Mouse (Mus musculus) common myeloid progenitor, adult 5-6 weeks (primary cell): ENCODE data around the gene Btbd9. TPM values are rescaled to one million over a fixed set of nuclear protein-coding genes. Genes with fewer than 3 reads are reported as not detected.
A peak's percentile ranks its signal among the peaks of the same experiment; 100 is the strongest.

Experiments used
- ATAC-seq: replicated peaks from 2 replicates; pipeline ENCODE4 v1.8.0; 2016; ENCODE audit warnings: low read depth, mild to moderate bottlenecking, moderate TSS enrichment, inconsistent platforms; ENCODE audit not compliant: poor library complexity, severe bottlenecking
- total RNA-seq: library from RNA; stranded (forward); fragments of 200-1000, 187-1606 nt; gene quantifications from 2 replicates; pipeline ENCODE4 v1.2.3, GENCODE M21; 2017

Btbd9 gene
- total RNA-seq, 1 experiment from 2014 or later, result 25.5 TPM

DNA sequence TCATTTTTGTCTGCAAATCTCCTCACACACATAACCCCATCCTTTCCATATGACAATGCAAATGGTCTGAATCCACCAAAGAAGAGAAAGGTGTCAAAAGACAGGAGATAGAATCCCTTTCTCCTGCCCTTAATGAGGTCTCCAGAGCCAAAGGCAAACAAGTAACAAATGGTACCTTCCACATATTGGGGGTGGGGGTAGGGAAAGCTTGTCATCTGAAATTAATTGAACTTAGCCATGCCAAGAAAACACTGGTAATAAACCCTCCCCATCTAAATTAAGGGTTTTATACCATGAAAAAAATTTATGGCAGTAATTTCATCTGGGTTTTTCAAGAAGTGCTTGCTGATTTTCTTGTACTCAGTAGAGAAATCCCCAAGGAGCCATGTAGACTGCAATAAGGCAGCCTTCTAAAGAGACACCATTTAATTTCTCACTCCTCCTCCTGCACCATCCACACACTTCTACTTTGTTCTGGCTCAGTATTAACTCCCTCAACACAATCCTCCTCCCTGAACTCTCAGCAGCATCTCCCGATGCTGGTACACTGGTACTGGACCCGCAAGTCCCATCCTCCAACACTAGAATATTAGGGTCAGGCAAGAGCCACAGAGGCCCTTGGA is 115.5 kb downstream of the Btbd9 start:
- ATAC-seq, result no peak

DNA sequence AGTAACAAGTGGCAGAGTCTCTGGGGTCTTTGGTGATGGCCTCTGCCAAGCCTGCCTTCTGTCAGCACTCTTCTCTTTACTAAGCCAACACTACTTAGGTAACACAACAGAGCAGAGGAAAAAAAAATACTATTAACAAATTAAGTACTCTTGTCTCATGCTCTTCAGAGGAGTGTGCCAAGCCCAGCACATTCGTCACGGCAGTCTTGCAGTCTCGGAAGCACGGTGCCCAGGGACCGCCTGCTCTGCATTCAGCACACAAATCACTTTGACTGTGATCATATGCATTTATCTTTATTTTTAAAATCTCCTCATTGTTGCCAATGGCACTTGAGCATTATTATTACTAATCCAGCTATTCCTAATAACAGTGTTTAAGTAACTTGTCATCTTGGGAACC is 116.6 kb downstream of the Btbd9 start:
- ATAC-seq, result no peak

DNA sequence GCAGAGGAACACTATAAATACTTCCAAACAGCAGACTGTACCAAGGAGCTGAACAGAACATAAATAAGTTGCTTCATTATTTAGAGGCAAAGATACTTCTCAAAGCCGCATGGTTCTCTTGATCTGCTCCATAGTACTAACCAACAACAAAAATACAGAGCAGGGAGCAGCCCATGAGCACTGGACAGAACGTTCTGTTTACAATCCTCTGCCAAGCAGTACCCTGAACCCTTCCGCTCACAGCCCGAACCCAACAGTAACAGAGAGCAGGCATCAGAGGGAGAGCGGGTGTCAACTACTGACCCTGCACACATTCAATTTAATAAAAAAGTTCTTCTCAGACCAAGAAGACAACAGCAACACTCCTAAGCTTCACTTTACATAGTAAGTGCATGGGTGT is 117.4 kb downstream of the Btbd9 start:
- ATAC-seq, result no peak

- no peak for ATAC-seq
These were observed 118.0 kb downstream of the Btbd9 start for GRCm38 (mm10) chr17:30458301-30458700.

DNA sequence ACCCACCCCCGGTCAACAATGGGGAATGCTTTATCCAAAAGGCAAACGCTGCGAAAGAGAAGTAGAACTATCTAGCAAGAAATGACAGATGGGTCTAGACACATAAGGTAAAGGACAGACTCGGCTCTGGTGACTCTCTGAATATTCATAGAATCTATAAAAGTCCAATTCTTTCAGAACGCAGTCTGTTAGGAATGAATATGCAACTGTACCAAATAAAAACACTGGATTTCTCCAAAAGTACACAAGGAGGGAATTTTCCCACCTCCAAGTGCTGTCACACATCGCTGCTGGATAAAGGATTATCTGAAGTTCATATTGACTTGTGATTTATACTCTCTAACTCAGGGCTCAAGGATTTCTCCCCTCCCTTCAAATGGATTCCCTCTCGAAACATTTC is 118.8 kb downstream of the Btbd9 start:
- no peak for ATAC-seq

DNA sequence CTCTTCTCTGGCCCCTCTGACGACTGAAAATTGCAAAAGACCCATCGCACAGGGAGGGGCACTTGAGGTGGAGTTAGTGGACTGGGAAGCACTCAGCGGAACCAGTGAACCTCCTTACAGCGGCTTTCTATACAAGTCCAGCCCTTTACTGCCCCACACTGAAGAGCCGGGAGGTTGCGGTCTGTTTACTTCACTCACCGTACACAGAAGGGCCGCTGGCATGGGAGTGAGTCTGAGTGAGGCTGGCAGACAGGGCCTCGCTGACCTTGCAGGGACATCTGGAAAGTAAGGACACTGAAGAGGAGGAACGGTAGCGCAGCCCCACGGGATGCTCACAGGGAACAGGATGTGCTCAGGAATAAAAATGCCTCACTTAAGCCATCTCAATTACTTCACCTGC is 120.0 kb downstream of the Btbd9 start:
- ATAC-seq, result no peak

DNA sequence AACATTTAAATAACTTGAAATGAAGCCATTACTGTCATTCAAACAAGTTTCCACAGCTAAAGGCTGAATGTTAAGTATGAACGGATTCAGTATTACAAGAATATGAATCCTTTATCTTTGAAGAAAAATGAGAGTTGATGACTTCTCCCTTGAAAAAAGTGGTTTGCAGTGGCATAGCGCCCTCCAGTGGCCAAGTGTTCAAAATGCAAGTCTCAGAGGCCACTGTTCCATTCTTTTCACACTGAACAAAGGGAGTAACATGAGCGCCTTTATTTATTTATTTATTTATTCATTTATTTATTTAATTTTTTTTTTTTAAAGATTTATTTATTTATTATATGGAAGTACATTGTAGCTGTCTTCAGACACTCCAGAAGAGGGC is 121.4 kb downstream of the Btbd9 start:
- ATAC-seq, result peak; percentile 82

DNA sequence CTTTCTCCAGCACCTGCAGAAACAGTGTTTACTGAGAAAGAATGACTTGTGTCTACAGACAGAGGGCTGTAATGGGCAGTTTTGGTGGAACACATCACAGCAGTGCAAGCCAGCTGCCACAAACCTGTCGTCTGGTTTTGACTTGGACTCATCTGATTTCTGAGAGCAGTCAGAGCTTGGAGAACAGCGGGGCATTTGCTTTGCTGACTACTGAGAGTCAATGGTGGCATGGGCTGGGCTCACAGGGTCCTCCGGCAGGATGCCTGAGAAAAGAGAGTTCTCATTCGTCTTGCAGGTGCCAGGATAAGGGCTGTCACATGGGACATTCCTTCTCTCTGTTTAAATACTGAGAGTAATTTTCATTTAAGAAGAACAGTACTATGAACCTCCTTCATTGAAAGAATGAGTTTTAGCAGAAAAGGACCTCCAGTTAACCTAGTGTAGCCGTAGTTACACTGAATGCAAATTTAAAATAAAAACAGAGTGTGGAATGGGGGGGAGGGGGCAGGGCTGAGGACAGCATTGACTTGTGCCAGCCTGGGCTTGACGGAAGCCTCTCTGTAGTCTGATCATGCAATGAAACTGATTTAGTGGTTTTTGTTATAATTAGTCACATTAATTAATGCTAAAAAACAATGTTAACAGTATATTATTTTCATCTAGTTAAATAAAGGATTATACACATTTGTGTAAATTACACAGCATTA is 122.0 kb downstream of the Btbd9 start:
- no peak for ATAC-seq

GRCm38 (mm10) chr17:30453272-30453671 is 123.0 kb downstream of the Btbd9 start:
- no peak for ATAC-seq

GRCm38 (mm10) chr17:30452363-30452762 is 123.9 kb downstream of the Btbd9 start:
- ATAC-seq, result no peak

DNA sequence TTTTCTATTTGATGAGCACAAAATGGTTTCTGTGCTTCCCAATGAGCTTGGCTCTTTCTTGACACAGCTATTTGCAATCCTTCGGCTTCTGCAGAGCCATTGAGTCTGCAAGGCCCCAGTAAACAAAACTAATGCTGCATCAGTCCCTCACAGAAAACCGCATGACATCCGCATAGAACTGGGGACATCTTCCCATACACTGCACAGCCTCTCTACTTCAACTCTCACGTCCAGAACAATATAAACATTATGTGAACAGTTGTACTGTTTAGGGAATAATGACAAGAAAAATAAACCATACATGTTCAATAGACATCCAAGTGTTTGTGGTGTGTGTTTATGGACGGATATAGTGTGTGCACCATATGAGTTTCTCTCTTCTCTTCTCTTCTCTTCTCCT is 127.7 kb downstream of the Btbd9 start:
- ATAC-seq, result no peak

GRCm38 (mm10) chr17:30445805-30446441 is 130.4 kb downstream of the Btbd9 start:
- ATAC-seq, result no peak

- no peak for ATAC-seq
These were observed 136.6 kb downstream of the Btbd9 start for GRCm38 (mm10) chr17:30439702-30440101.

GRCm38 (mm10) chr17:30438786-30439185 is 137.5 kb downstream of the Btbd9 start:
- peak; percentile 65 for ATAC-seq

DNA sequence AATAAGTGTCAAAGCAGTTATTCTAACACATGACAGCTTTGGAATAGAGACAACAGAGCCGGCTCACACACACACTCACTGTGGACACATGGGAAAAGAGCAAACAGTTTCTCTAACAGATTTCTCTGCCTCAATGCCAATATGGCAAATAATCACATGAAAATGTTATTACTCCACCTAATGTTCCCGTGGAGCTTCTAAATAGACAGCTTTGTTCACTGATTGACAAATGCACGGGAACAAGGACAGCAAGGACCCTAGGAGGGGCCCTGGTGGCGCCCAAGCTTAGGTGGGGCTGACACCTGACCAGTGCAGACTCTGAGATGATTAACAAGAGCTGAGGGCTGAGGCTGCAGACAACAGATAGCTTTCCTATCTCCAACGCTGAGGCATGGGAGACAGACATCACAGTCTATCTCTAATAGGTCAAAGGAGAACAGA is 140.2 kb downstream of the Btbd9 start:
- ATAC-seq, result no peak

DNA sequence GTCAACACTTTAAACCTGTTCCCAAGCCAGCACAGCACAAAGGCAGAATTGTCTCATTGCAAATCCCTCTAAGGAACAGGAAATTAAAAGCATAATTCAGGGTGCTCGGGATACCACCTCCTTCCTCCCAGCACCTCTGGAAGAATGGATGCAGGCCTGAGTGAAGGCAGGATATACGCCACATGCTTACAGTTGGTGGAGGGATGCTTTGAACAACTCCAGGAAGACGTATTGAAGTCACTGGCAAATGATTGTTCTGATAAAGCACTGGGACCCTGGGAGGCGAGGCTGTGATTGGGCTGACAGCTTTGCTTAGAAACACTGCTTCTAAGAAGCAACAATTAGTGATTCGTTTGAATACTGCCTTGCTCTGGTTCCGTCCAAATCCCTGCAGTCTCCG is 140.8 kb downstream of the Btbd9 start:
- ATAC-seq, result no peak

DNA sequence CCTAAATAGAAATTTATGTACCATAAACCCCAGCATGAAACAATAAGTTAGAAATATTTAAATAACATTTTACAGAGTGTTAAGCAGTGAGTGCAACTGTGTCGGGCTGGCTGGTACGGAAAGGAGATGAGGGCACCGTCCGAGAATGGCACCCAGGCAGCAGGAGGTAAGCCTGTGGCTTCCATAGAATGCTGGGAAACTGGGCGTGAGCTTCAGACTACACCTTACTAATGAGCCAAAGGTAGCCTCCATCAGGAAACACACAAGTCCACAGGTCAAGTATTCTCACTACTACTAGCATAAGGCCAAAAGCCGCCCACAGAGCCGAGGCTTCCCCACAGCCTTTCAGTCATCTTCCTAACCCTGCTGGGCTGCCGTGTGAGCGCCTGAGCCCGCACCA is 144.2 kb downstream of the Btbd9 start:
- no peak for ATAC-seq

GRCm38 (mm10) chr17:30430961-30431640 is 145.2 kb downstream of the Btbd9 start:
- ATAC-seq, result no peak

DNA sequence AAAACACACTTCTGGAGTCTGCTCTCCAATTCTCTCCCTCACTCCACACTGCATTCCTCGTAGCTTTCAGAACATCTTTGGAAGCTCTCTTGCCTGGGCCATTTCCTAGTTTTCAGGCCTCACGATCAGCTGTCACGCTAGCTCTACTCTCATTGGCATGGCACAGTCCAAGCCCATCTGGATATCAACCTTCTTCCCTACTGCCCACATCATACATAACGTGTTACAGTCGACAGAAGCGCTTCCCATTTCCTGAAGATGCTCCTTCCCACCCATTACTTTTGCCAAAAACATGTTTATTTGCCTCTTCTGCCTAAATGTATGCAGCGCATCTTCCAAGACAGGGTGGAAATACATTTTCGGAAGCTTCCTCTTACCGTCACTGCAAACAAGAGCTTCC is 147.6 kb downstream of the Btbd9 start:
- no peak for ATAC-seq

DNA sequence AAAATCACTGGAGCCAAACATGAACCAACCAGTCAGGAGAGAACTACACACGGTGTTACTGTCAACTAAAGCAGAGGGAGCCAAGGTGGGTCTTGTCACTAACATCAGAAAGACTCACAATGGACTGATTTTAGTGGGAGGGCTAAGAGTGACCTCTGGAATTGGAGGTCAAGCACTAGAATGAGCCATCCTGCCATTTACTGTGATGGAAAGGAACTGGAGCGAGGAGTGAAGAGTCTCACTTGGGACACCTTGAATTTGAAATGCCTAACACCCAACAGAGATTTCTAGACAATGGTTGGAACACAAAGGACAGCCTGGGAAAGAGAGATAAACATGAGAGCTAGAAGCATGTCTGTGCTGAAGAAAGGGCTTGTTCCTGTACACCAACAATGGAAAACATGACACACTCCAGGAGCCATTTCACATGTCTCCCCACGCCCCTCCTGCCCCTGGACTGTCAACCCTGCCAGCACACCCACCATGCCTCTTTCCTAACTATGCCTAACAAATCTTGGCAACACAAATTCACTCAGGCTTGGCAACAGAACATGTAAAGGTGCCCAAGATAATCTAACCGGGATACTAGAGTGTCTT is 152.9 kb downstream of the Btbd9 start:
- no peak for ATAC-seq

GRCm38 (mm10) chr17:30422278-30422677 is 154.0 kb downstream of the Btbd9 start:
- ATAC-seq, result no peak
